Mouse (Mus musculus) heart, embryonic 12.5 days (tissue): ENCODE measurements around the gene Card9. TPM values are rescaled to one million over a fixed set of nuclear protein-coding genes. Genes with fewer than 3 reads are reported as not detected.
A peak's percentile ranks its signal among the peaks of the same experiment; 100 is the strongest.

Source experiments
- ATAC-seq: fragments of 200-750 bp; cut with Nextera tagmentation; 2 replicates; pipeline ENCODE4 v1.8.0; 2017; ENCODE audit warnings: moderate TSS enrichment, moderate library complexity; ENCODE audit not compliant: insufficient number of reproducible peaks, low FRiP score
- H3K27ac ChIP-seq: fragments of 300-500 bp; sonication (generic); 2 replicates; pipeline ENCODE4 v1.5.1; 2016; ENCODE audit warnings: mild to moderate bottlenecking, moderate library complexity; ENCODE audit not compliant: poor library complexity, severe bottlenecking
- H3K27me3 ChIP-seq: fragments of 300-500 bp; sonication (generic); replicated peaks from 2 replicates; pipeline ENCODE4 v1.6.1; 2016; ENCODE audit warnings: mild to moderate bottlenecking, moderate library complexity
- H3K36me3 ChIP-seq: fragments of 300-500 bp; sonication (generic); 2 replicates; pipeline ENCODE4 v1.6.1; 2016; ENCODE audit warnings: mild to moderate bottlenecking, moderate library complexity
- H3K4me1 ChIP-seq: fragments of 300-500 bp; sonication (generic); replicated peaks from 2 replicates; pipeline ENCODE4 v1.6.1; 2016; ENCODE audit warnings: mild to moderate bottlenecking
- H3K4me2 ChIP-seq: fragments of 300-500 bp; sonication (generic); 2 replicates; pipeline ENCODE4 v1.6.1; 2016; ENCODE audit warnings: mild to moderate bottlenecking, moderate library complexity
- H3K4me3 ChIP-seq: fragments of 300-500 bp; sonication (generic); 2 replicates; pipeline ENCODE4 v1.5.1; 2016; ENCODE audit warnings: mild to moderate bottlenecking
- H3K9ac ChIP-seq: fragments of 300-500 bp; sonication (generic); 2 replicates; pipeline ENCODE4 v1.6.1; 2016; ENCODE audit warnings: mild to moderate bottlenecking, moderate library complexity
- H3K9me3 ChIP-seq: fragments of 300-500 bp; sonication (generic); replicated peaks from 2 replicates; pipeline ENCODE4 v1.6.1; 2016; ENCODE audit warnings: mild to moderate bottlenecking, moderate library complexity
- WGBS: fragments of 180-500 bp; shearing (Covaris S2); methylation state at CpG from one replicate; pipeline ENCODE4 v1.1.7; 2016; 5-methylcytosine and 5-hydroxymethylcytosine counted together
- polyA plus RNA-seq: library from polyadenylated mRNA; unstranded; fragments of >200 nt; fragmentation: Nextera tagmentation; extraction: Ambion mirVana; gene quantifications from 2 replicates; pipeline ENCODE4 v1.2.1, GENCODE M21; 2016

The Card9 gene
- polyA plus RNA-seq, 1 experiment from 2014 or later, result 0.56 TPM

GRCm38 (mm10) chr2:26325386-26326181 is 35.1 kb downstream of the Card9 start:
- ATAC-seq, result peak; percentile 75
- 61% methylated on average over 15 of the region's 15 CpGs for WGBS
- no peak overlapping the region for H3K4me2 ChIP-seq
- peak overlapping the region; percentile 25; the same call in 1 of the 2 replicates for H3K27ac ChIP-seq
- no peaks in the 10 kb centered on the region for H3K27me3 ChIP-seq
- H3K36me3 ChIP-seq, result peaks cover 64% of the 10 kb centered on the region
- H3K9ac ChIP-seq, result peak overlapping the region; percentile 56
- H3K4me1 ChIP-seq, result peaks cover 42% of the 10 kb centered on the region
- no peaks in the 10 kb centered on the region for H3K9me3 ChIP-seq
- H3K4me3 ChIP-seq, result no peak overlapping the region

GRCm38 (mm10) chr2:26324917-26325316 is 35.8 kb downstream of the Card9 start:
- H3K4me3 ChIP-seq, result no peak overlapping the region
- H3K9me3 ChIP-seq, result no peaks in the 10 kb centered on the region
- H3K4me2 ChIP-seq, result no peak overlapping the region
- H3K4me1 ChIP-seq, result peaks cover 41% of the 10 kb centered on the region
- H3K27me3 ChIP-seq, result no peaks in the 10 kb centered on the region
- H3K27ac ChIP-seq, result no peak overlapping the region
- peaks cover 60% of the 10 kb centered on the region for H3K36me3 ChIP-seq
- WGBS, result 40% methylated on average over 2 of the region's 2 CpGs
- no peak for ATAC-seq
- no peak overlapping the region for H3K9ac ChIP-seq

- Histone ChIP-seq H3K9me3 (no peaks in the 10 kb centered on the region), H3K9ac (no peak overlapping the region), H3K4me2 (no peak overlapping the region), H3K27ac (0 out of 2 replicates have a peak overlapping the region, but pooled peaks have one; percentile 3), H3K4me3 (no peak overlapping the region), H3K4me1 (peaks cover 45% of the 10 kb centered on the region), H3K27me3 (no peaks in the 10 kb centered on the region), H3K36me3 (peaks cover 56% of the 10 kb centered on the region)
- no peak for ATAC-seq
- 83% methylated on average over 13 of the region's 13 CpGs for WGBS
Measured at GRCm38 (mm10) chr2:26323589-26324325, 37.0 kb downstream of the Card9 start.

- Histone ChIP-seq H3K9ac (no peak overlapping the region), H3K4me1 (peaks cover 66% of the 10 kb centered on the region), H3K27ac (no peak overlapping the region), H3K27me3 (no peaks in the 10 kb centered on the region), H3K9me3 (no peaks in the 10 kb centered on the region), H3K36me3 (peaks cover 33% of the 10 kb centered on the region), H3K4me2 (no peak overlapping the region), H3K4me3 (no peak overlapping the region)
- 81% methylated on average over 14 of the region's 14 CpGs for WGBS
- no peak for ATAC-seq
Measured at GRCm38 (mm10) chr2:26320245-26321185, 40.2 kb downstream of the Card9 start.

GRCm38 (mm10) chr2:26319519-26320244 is 41.0 kb downstream of the Card9 start:
- Histone ChIP-seq H3K4me3 (no peak overlapping the region), H3K36me3 (peaks cover 25% of the 10 kb centered on the region), H3K9ac (no peak overlapping the region), H3K4me1 (peaks cover 62% of the 10 kb centered on the region), H3K27me3 (no peaks in the 10 kb centered on the region), H3K9me3 (no peaks in the 10 kb centered on the region), H3K4me2 (no peak overlapping the region), H3K27ac (no peak overlapping the region)
- 81% methylated on average over 13 of the region's 13 CpGs for WGBS
- ATAC-seq, result no peak

GRCm38 (mm10) chr2:26319109-26319508 is 41.6 kb downstream of the Card9 start:
- no peaks in the 10 kb centered on the region for H3K27me3 ChIP-seq
- H3K4me1 ChIP-seq, result peaks cover 68% of the 10 kb centered on the region
- H3K9me3 ChIP-seq, result no peaks in the 10 kb centered on the region
- peaks cover 19% of the 10 kb centered on the region for H3K36me3 ChIP-seq
- WGBS, result 91% methylated on average over 9 of the region's 9 CpGs
- H3K9ac ChIP-seq, result no peak overlapping the region
- no peak for ATAC-seq
- H3K4me2 ChIP-seq, result no peak overlapping the region
- H3K4me3 ChIP-seq, result no peak overlapping the region
- H3K27ac ChIP-seq, result no peak overlapping the region

- Histone ChIP-seq H3K4me2 (no peak overlapping the region), H3K4me3 (no peak overlapping the region), H3K9ac (peak overlapping the region; percentile 92), H3K27me3 (no peaks in the 10 kb centered on the region), H3K36me3 (peaks cover 10% of the 10 kb centered on the region), H3K9me3 (no peaks in the 10 kb centered on the region), H3K4me1 (peaks cover 67% of the 10 kb centered on the region), H3K27ac (no peak overlapping the region)
- no peak for ATAC-seq
- 84% methylated on average over 3 of the region's 3 CpGs for WGBS
Measured at GRCm38 (mm10) chr2:26317991-26318672, 42.6 kb downstream of the Card9 start.

GRCm38 (mm10) chr2:26317371-26317770 is 43.3 kb downstream of the Card9 start:
- no peaks in the 10 kb centered on the region for H3K27me3 ChIP-seq
- peak overlapping the region; percentile 76; the same call in 1 of the 2 replicates for H3K4me3 ChIP-seq
- H3K4me1 ChIP-seq, result peaks cover 67% of the 10 kb centered on the region
- H3K36me3 ChIP-seq, result peaks cover 4% of the 10 kb centered on the region
- 59% methylated on average over 3 of the region's 3 CpGs for WGBS
- no peaks in the 10 kb centered on the region for H3K9me3 ChIP-seq
- H3K4me2 ChIP-seq, result peak overlapping the region; percentile 90
- H3K27ac ChIP-seq, result no peak overlapping the region
- H3K9ac ChIP-seq, result peak overlapping the region; percentile 92
- ATAC-seq, result no peak

GRCm38 (mm10) chr2:26316576-26317246 is 44.0 kb downstream of the Card9 start:
- Histone ChIP-seq H3K9ac (peak overlapping the region; percentile 92), H3K9me3 (no peaks in the 10 kb centered on the region), H3K4me3 (peak overlapping the region; percentile 76), H3K27ac (peak overlapping the region; percentile 91), H3K36me3 (no peaks in the 10 kb centered on the region; the same call in 1 of the 2 replicates), H3K4me2 (peak overlapping the region; percentile 90), H3K4me1 (peaks cover 72% of the 10 kb centered on the region), H3K27me3 (no peaks in the 10 kb centered on the region)
- 61% methylated on average over 9 of the region's 9 CpGs for WGBS
- no peak for ATAC-seq
